Mouse (Mus musculus) kidney, adult 2 months (tissue): ENCODE measurements around the gene Gm9999.

Source experiments
- CTCF ChIP-seq: fragments of 200-500 bp; conservative IDR thresholded peaks from 2 replicates; pipeline ENCODE4 v1.5.1; 2011; ENCODE audit warnings: low read depth, mild to moderate bottlenecking, control low read depth, low read length, moderate library complexity, mixed read lengths; ENCODE audit not compliant: insufficient read depth, insufficient read length
- POLR2A ChIP-seq: fragments of 200-500 bp; IDR thresholded peaks from one replicate; pipeline ENCODE4 v1.6.1; 2011; ENCODE audit warnings: low read depth, low read length, control low read depth

- TF ChIP-seq POLR2A (no peak), CTCF (peak; percentile 56)
Measured at GRCm38 (mm10) chr7:47015390-47016065, 32.1 kb downstream of the Gm9999 start.
